Mouse (Mus musculus) heart, embryonic 16.5 days (tissue): ENCODE results near the gene Agtpbp1. TPM values are rescaled to one million over a fixed set of nuclear protein-coding genes. Genes with fewer than 3 reads are reported as not detected.
A peak's percentile ranks its signal among the peaks of the same experiment; 100 is the strongest.

Experiments
- ATAC-seq: fragments of 200-750 bp; cut with Nextera tagmentation; replicated peaks from 2 replicates; pipeline ENCODE4 v1.8.0; 2017; ENCODE audit warnings: moderate number of reproducible peaks; ENCODE audit not compliant: insufficient read depth, low FRiP score; ENCODE audit errors: extremely low read depth
- H3K27ac ChIP-seq: fragments of 300-500 bp; sonication (generic); 2 replicates; pipeline ENCODE4 v1.5.1; 2014; ENCODE audit warnings: mild to moderate bottlenecking, low read length, control low read depth, moderate library complexity
- H3K27me3 ChIP-seq: fragments of 300-500 bp; sonication (generic); 2 replicates; pipeline ENCODE4 v1.6.1; 2014; ENCODE audit warnings: low read length, mixed read lengths; ENCODE audit not compliant: control insufficient read depth, insufficient read depth
- H3K36me3 ChIP-seq: fragments of 300-500 bp; sonication (generic); 2 replicates; pipeline ENCODE4 v1.6.1; 2014; ENCODE audit not compliant: control insufficient read depth, insufficient read depth
- H3K4me1 ChIP-seq: fragments of 300-500 bp; sonication (generic); 2 replicates; pipeline ENCODE4 v1.6.1; 2014; ENCODE audit warnings: low read length, mixed read lengths; ENCODE audit not compliant: control insufficient read depth, insufficient read depth
- H3K4me2 ChIP-seq: fragments of 300-500 bp; sonication (generic); 2 replicates; pipeline ENCODE4 v1.6.1; 2014; ENCODE audit warnings: low read depth, mild to moderate bottlenecking, control low read depth, low read length
- H3K4me3 ChIP-seq: fragments of 300-500 bp; sonication (generic); 2 replicates; pipeline ENCODE4 v1.5.1; 2014; ENCODE audit warnings: mild to moderate bottlenecking, control low read depth, low read length
- H3K9ac ChIP-seq: fragments of 300-500 bp; sonication (generic); 2 replicates; pipeline ENCODE4 v1.6.1; 2014; ENCODE audit warnings: low read length, control low read depth
- H3K9me3 ChIP-seq: fragments of 300-500 bp; sonication (generic); replicated peaks from 2 replicates; pipeline ENCODE4 v1.6.1; 2016; ENCODE audit warnings: low read length; ENCODE audit not compliant: control insufficient read depth
- WGBS: fragments of 180-500 bp; shearing (Covaris S2); extraction: QIAGEN DNeasy Blood & Tissue Kit; methylation state at CpG from one replicate; pipeline ENCODE4 v1.1.7; 2014; 5-methylcytosine and 5-hydroxymethylcytosine counted together
- polyA plus RNA-seq: library from polyadenylated mRNA; unstranded; fragments of >200 nt; fragmentation: Nextera tagmentation; extraction: Ambion mirVana; gene quantifications from 2 replicates; pipeline ENCODE4 v1.2.1, GENCODE M21; 2015

Agtpbp1 gene
- polyA plus RNA-seq, 1 experiment from 2014 or later, result 12.1 TPM

GRCm38 (mm10) chr13:59477451-59477850 is 107.6 kb downstream of the Agtpbp1 start:
- ATAC-seq, result no peak
- Histone ChIP-seq H3K27me3 (no peaks in the 10 kb centered on the region), H3K9me3 (no peaks in the 10 kb centered on the region)

GRCm38 (mm10) chr13:59474973-59475372 is 110.1 kb downstream of the Agtpbp1 start:
- Histone ChIP-seq H3K27ac (no peak overlapping the region), H3K36me3 (peaks cover 23% of the 10 kb centered on the region), H3K4me2 (no peak overlapping the region), H3K9me3 (no peaks in the 10 kb centered on the region), H3K4me1 (no peaks in the 10 kb centered on the region), H3K4me3 (no peak overlapping the region), H3K9ac (no peak overlapping the region), H3K27me3 (no peaks in the 10 kb centered on the region)
- WGBS, result 67% methylated on average over 8 of the region's 8 CpGs
- no peak for ATAC-seq

More at GRCm38 (mm10) chr13:59477451-59477850, 107.6 kb downstream of the Agtpbp1 start:
- Histone ChIP-seq H3K4me2 (no peak overlapping the region), H3K36me3 (peaks cover 20% of the 10 kb centered on the region), H3K4me3 (no peak overlapping the region), H3K4me1 (no peaks in the 10 kb centered on the region), H3K9ac (no peak overlapping the region), H3K27ac (no peak overlapping the region)
- 88% methylated on average over 14 of the region's 14 CpGs for WGBS

GRCm38 (mm10) chr13:59473341-59473740 is 111.7 kb downstream of the Agtpbp1 start:
- Histone ChIP-seq H3K36me3 (peaks cover 23% of the 10 kb centered on the region), H3K27ac (no peak overlapping the region), H3K4me1 (peaks cover 2% of the 10 kb centered on the region), H3K9ac (no peak overlapping the region), H3K9me3 (no peaks in the 10 kb centered on the region), H3K27me3 (no peaks in the 10 kb centered on the region), H3K4me3 (no peak overlapping the region), H3K4me2 (no peak overlapping the region)
- no peak for ATAC-seq
- 79% methylated on average over 10 of the region's 10 CpGs for whole genome bisulfite sequencing

- Histone ChIP-seq H3K27me3 (no peaks in the 10 kb centered on the region), H3K9me3 (no peaks in the 10 kb centered on the region), H3K36me3 (peaks cover 20% of the 10 kb centered on the region), H3K27ac (no peak overlapping the region), H3K4me2 (no peak overlapping the region), H3K4me3 (no peak overlapping the region), H3K4me1 (peaks cover 14% of the 10 kb centered on the region), H3K9ac (no peak overlapping the region)
- no peak for ATAC-seq
- WGBS, result 83% methylated on average over 5 of the region's 5 CpGs
These were observed 112.8 kb downstream of the Agtpbp1 start for GRCm38 (mm10) chr13:59472222-59472621.

GRCm38 (mm10) chr13:59469701-59470100 is 115.3 kb downstream of the Agtpbp1 start:
- Histone ChIP-seq H3K9me3 (no peaks in the 10 kb centered on the region), H3K27ac (no peak overlapping the region), H3K9ac (no peak overlapping the region), H3K4me3 (no peak overlapping the region), H3K36me3 (peaks cover 11% of the 10 kb centered on the region; the same call in 1 of the 2 replicates), H3K4me2 (no peak overlapping the region), H3K4me1 (peaks cover 20% of the 10 kb centered on the region), H3K27me3 (no peaks in the 10 kb centered on the region)
- no peak for ATAC-seq
- 88% methylated on average over 5 of the region's 5 CpGs for WGBS

- Histone ChIP-seq H3K4me3 (no peak overlapping the region), H3K27me3 (no peaks in the 10 kb centered on the region), H3K4me2 (peak overlapping the region; percentile 42), H3K4me1 (peaks cover 20% of the 10 kb centered on the region), H3K9ac (no peak overlapping the region), H3K9me3 (no peaks in the 10 kb centered on the region), H3K27ac (peak overlapping the region; percentile 82), H3K36me3 (peaks cover 7% of the 10 kb centered on the region; the same call in 1 of the 2 replicates)
- no peak for ATAC-seq
- WGBS, result 71% methylated on average over 8 of the region's 8 CpGs
These were observed 116.7 kb downstream of the Agtpbp1 start for GRCm38 (mm10) chr13:59468181-59468802.

GRCm38 (mm10) chr13:59467591-59467990 is 117.4 kb downstream of the Agtpbp1 start:
- Histone ChIP-seq H3K27me3 (no peaks in the 10 kb centered on the region), H3K27ac (peak overlapping the region; percentile 82), H3K4me2 (peak overlapping the region; percentile 42), H3K9ac (peak overlapping the region; percentile 25; the same call in 1 of the 2 replicates), H3K4me1 (peaks cover 20% of the 10 kb centered on the region), H3K9me3 (no peaks in the 10 kb centered on the region), H3K4me3 (no peak overlapping the region), H3K36me3 (peaks cover 6% of the 10 kb centered on the region; the same call in 1 of the 2 replicates)
- WGBS, result 12% methylated on average over 3 of the region's 3 CpGs
- ATAC-seq, result peak; percentile 98

GRCm38 (mm10) chr13:59460958-59461357 is 124.1 kb downstream of the Agtpbp1 start:
- no peaks in the 10 kb centered on the region for H3K4me1 ChIP-seq
- H3K36me3 ChIP-seq, result 0 out of 2 replicates have a peak, but pooled peaks cover 5% of the 10 kb centered on the region
- no peak overlapping the region for H3K4me3 ChIP-seq
- H3K4me2 ChIP-seq, result no peak overlapping the region
- no peak overlapping the region for H3K9ac ChIP-seq
- 73% methylated on average over 3 of the region's 3 CpGs for WGBS
- H3K9me3 ChIP-seq, result no peaks in the 10 kb centered on the region
- H3K27ac ChIP-seq, result no peak overlapping the region
- H3K27me3 ChIP-seq, result no peaks in the 10 kb centered on the region
- ATAC-seq, result no peak

GRCm38 (mm10) chr13:59456203-59456602 is 128.8 kb downstream of the Agtpbp1 start:
- ATAC-seq, result no peak
- Histone ChIP-seq H3K9me3 (no peaks in the 10 kb centered on the region), H3K9ac (no peak overlapping the region), H3K36me3 (peaks cover 3% of the 10 kb centered on the region; the same call in 1 of the 2 replicates), H3K27ac (no peak overlapping the region), H3K4me2 (no peak overlapping the region), H3K27me3 (no peaks in the 10 kb centered on the region), H3K4me3 (no peak overlapping the region), H3K4me1 (peaks cover 18% of the 10 kb centered on the region)
- WGBS, result 67% methylated on average over 1 of the region's 1 CpGs
